Mouse (Mus musculus) megakaryocyte, embryonic 14.5 days (primary cell): Measurements from ENCODE around the gene Prex1.

Experiments used
- FLI1 ChIP-seq: IDR thresholded peaks from 2 replicates; pipeline ENCODE4 v1.6.1; 2012; ENCODE audit warnings: low read length, inconsistent platforms, mixed read lengths
- GATA1 ChIP-seq: IDR thresholded peaks from 3 replicates; pipeline ENCODE4 v1.6.1; 2012; ENCODE audit warnings: mixed read lengths, low read length, inconsistent platforms, borderline replicate concordance

DNA sequence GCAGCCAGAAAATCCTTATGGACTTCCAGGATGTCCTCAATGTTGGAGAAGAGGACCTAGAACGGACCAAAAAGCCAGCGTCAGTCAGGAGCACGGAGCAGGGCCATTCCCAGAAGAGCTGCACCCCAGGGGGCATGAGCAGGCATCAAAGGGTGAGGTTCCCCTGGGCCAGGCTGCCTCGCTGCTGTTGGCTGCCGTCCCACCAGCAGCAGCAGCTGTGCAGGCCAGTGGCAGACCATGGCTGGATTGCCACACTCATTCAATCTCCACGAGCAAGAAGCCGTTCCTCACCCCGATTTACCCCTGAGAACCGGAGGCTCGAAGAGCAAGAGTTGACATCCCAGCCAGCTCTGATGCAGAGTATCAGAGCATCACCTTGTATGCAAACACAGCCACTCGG, 68.8 kb downstream of the Prex1 start:
- TF ChIP-seq GATA1 (no peak), FLI1 (no peak)
